ENCODE assay signal across 8 mouse cellular contexts in genomic region chr7:122803839-122804496, GRCm38 (mm10).
DNase-seq lines count a peak whose midpoint lies in the region; ATAC-seq lines count a peak whose summit lies in the region.

No protein-coding gene starts in this region.

- H3K4me2 ChIP-seq in limb, embryonic 13.5 days (replicated peaks): no peak overlapping the region
- H3K4me2 ChIP-seq in embryonic facial prominence, embryonic 15.5 days (replicated peaks): no peak overlapping the region
- H3K4me2 ChIP-seq in liver, embryonic 12.5 days: no peak overlapping the region

- no peak overlapping the region for H3K4me3 ChIP-seq in limb, embryonic 13.5 days
- no peak overlapping the region for H3K4me3 ChIP-seq in limb, embryonic 10.5 days
- H3K4me3 ChIP-seq in embryonic facial prominence, embryonic 15.5 days (replicated peaks): no peak overlapping the region
- H3K4me3 ChIP-seq in liver, embryonic 12.5 days: no peak overlapping the region

- no peaks in the 10 kb centered on the region for H3K36me3 ChIP-seq in limb, embryonic 13.5 days
- H3K36me3 ChIP-seq in limb, embryonic 10.5 days: no peaks in the 10 kb centered on the region
- H3K36me3 ChIP-seq in embryonic facial prominence, embryonic 15.5 days: no peaks in the 10 kb centered on the region
- H3K36me3 ChIP-seq in liver, embryonic 12.5 days: no peaks in the 10 kb centered on the region

- H3K9me3 ChIP-seq in limb, embryonic 13.5 days: no peaks in the 10 kb centered on the region
- no peaks in the 10 kb centered on the region for H3K9me3 ChIP-seq in limb, embryonic 10.5 days (replicated peaks)
- no peaks in the 10 kb centered on the region for H3K9me3 ChIP-seq in embryonic facial prominence, embryonic 15.5 days (replicated peaks)
- no peaks in the 10 kb centered on the region for H3K9me3 ChIP-seq in liver, embryonic 12.5 days (replicated peaks)

- WGBS in limb, embryonic 13.5 days: 64% methylated on average over 9 of the region's 9 CpGs
- WGBS in limb, embryonic 10.5 days: 88% methylated on average over 9 of the region's 9 CpGs
- 56% methylated on average over 9 of the region's 9 CpGs for WGBS in embryonic facial prominence, embryonic 15.5 days
- 71% methylated on average over 9 of the region's 9 CpGs for WGBS in liver, embryonic 12.5 days (ENCODE audit: insufficient replicate concordance)

- H3K27ac ChIP-seq in limb, embryonic 13.5 days: no peak overlapping the region
- H3K27ac ChIP-seq in limb, embryonic 10.5 days: no peak overlapping the region
- no peak overlapping the region for H3K27ac ChIP-seq in embryonic facial prominence, embryonic 15.5 days (replicated peaks)
- no peak overlapping the region for H3K27ac ChIP-seq in liver, embryonic 12.5 days

- no peaks in the 10 kb centered on the region for H3K27me3 ChIP-seq in limb, embryonic 13.5 days
- no peaks in the 10 kb centered on the region for H3K27me3 ChIP-seq in limb, embryonic 10.5 days (ENCODE audit: low read depth, poor library complexity, severe bottlenecking)
- no peaks in the 10 kb centered on the region for H3K27me3 ChIP-seq in embryonic facial prominence, embryonic 15.5 days
- no peaks in the 10 kb centered on the region for H3K27me3 ChIP-seq in liver, embryonic 12.5 days (replicated peaks)

- peaks cover 4% of the 10 kb centered on the region for H3K4me1 ChIP-seq in limb, embryonic 13.5 days
- no peaks in the 10 kb centered on the region for H3K4me1 ChIP-seq in limb, embryonic 10.5 days
- H3K4me1 ChIP-seq in embryonic facial prominence, embryonic 15.5 days: no peaks in the 10 kb centered on the region
- no peaks in the 10 kb centered on the region for H3K4me1 ChIP-seq in liver, embryonic 12.5 days

- intact Hi-C loops in heart, postnatal 25 days (cut with DNase I): loop anchor here (2.0 to 5.0 kb wide), 2 partner anchors 17 to 82 kb away; no protein-coding TSS in a partner anchor

- DNase-seq in limb, embryonic 10.5 days (ENCODE audit: low spot score): no peak
- DNase-seq in heart, postnatal 25 days (ENCODE audit: low spot score): peak; percentile 50
- DNase-seq in left cerebral cortex, adult 9 months (ENCODE audit: low spot score in 2 of 2): peak; percentile 27 to 44
- DNase-seq in right cerebral cortex, postnatal 25 days: peak; percentile 33
- DNase-seq in thymus, postnatal 25 days: no peak

- 0 out of 2 replicates have a peak, but pooled peaks have one; percentile 32 for ATAC-seq in limb, embryonic 13.5 days (ENCODE audit: low FRiP score, low read depth)
- 0 out of 2 replicates have a peak, but pooled peaks have one; percentile 27 for ATAC-seq in embryonic facial prominence, embryonic 15.5 days (ENCODE audit: insufficient number of reproducible peaks, low FRiP score, low TSS enrichment, low read depth)
- no peak for ATAC-seq in liver, embryonic 12.5 days

- H3K9ac ChIP-seq in limb, embryonic 13.5 days: no peak overlapping the region
- no peak overlapping the region for H3K9ac ChIP-seq in embryonic facial prominence, embryonic 15.5 days
- H3K9ac ChIP-seq in liver, embryonic 12.5 days: no peak overlapping the region

Comparison
In these comparisons a context has a peak if more than half of its experiments do, and no peak if none do; other contexts are left out.
1. DNase-seq: peak in heart, postnatal 25 days (single experiment), left cerebral cortex, adult 9 months (2 of 2) and right cerebral cortex, postnatal 25 days (single experiment); none in limb, embryonic 10.5 days (single experiment) and thymus, postnatal 25 days (single experiment).